Mouse (Mus musculus) intestine, embryonic 15.5 days (tissue): ENCODE measurements around the gene Agl. TPM values are rescaled to one million over a fixed set of nuclear protein-coding genes. Genes with fewer than 3 reads are reported as not detected.
"Not testable (repeated sequence)": the region's sequence is repeated elsewhere in the genome, so short reads cannot be mapped to it uniquely, and the experiment has no call there.

Source experiments
- ATAC-seq: fragments of 200-750 bp; cut with Nextera tagmentation; 2 replicates; pipeline ENCODE4 v1.8.0; 2017; ENCODE audit warnings: moderate TSS enrichment, moderate library complexity
- H3K27ac ChIP-seq: fragments of 300-500 bp; sonication (generic); 2 replicates; pipeline ENCODE4 v1.5.1; 2015; ENCODE audit warnings: mild to moderate bottlenecking, inconsistent platforms
- H3K27me3 ChIP-seq: fragments of 300-500 bp; sonication (generic); replicated peaks from 2 replicates; pipeline ENCODE4 v1.6.1; 2015; ENCODE audit warnings: inconsistent platforms
- H3K36me3 ChIP-seq: fragments of 300-500 bp; sonication (generic); 2 replicates; pipeline ENCODE4 v1.6.1; 2015; ENCODE audit warnings: inconsistent platforms
- H3K4me1 ChIP-seq: fragments of 300-500 bp; sonication (generic); replicated peaks from 2 replicates; pipeline ENCODE4 v1.6.1; 2015; ENCODE audit warnings: inconsistent platforms
- H3K4me2 ChIP-seq: fragments of 300-500 bp; sonication (generic); replicated peaks from 2 replicates; pipeline ENCODE4 v1.6.1; 2015; ENCODE audit warnings: mild to moderate bottlenecking, inconsistent platforms
- H3K4me3 ChIP-seq: fragments of 300-500 bp; sonication (generic); replicated peaks from 2 replicates; pipeline ENCODE4 v1.5.1; 2015; ENCODE audit warnings: inconsistent platforms
- H3K9ac ChIP-seq: fragments of 300-500 bp; sonication (generic); 2 replicates; pipeline ENCODE4 v1.6.1; 2015; ENCODE audit warnings: inconsistent platforms
- H3K9me3 ChIP-seq: fragments of 300-500 bp; sonication (generic); 2 replicates; pipeline ENCODE4 v1.6.1; 2016; ENCODE audit warnings: inconsistent platforms
- WGBS: fragments of 180-500 bp; shearing (Covaris S2); methylation state at CpG from one replicate; pipeline ENCODE4 v1.1.7; 2015; 5-methylcytosine and 5-hydroxymethylcytosine counted together
- polyA plus RNA-seq: library from polyadenylated mRNA; unstranded; fragments of >200 nt; fragmentation: Nextera tagmentation; extraction: Ambion mirVana; gene quantifications from 2 replicates; pipeline ENCODE4 v1.2.1, GENCODE M21; 2015

The Agl gene
- polyA plus RNA-seq, 1 experiment from 2014 or later: 12.1 TPM

GRCm38 (mm10) chr3:116776961-116777360, 31.0 kb downstream of the Agl start:
- Histone ChIP-seq H3K27me3 (no peaks in the 10 kb centered on the region), H3K4me1 (no peaks in the 10 kb centered on the region), H3K9me3 (no peaks in the 10 kb centered on the region), H3K4me2 (no peak overlapping the region), H3K36me3 (peaks cover 3% of the 10 kb centered on the region; the same call in 1 of the 2 replicates), H3K27ac (no peak overlapping the region), H3K4me3 (no peak overlapping the region), H3K9ac (no peak overlapping the region)
- ATAC-seq: no peak
- WGBS: 79% methylated on average over 2 of the region's 2 CpGs

GRCm38 (mm10) chr3:116773836-116774235, 34.1 kb downstream of the Agl start:
- Histone ChIP-seq H3K36me3 (0 out of 2 replicates have a peak, but pooled peaks cover 5% of the 10 kb centered on the region), H3K4me3 (no peak overlapping the region), H3K27me3 (no peaks in the 10 kb centered on the region), H3K9ac (no peak overlapping the region), H3K27ac (no peak overlapping the region), H3K9me3 (no peaks in the 10 kb centered on the region), H3K4me1 (no peaks in the 10 kb centered on the region), H3K4me2 (no peak overlapping the region)
- no peak for ATAC-seq
- WGBS: 83% methylated on average over 12 of the region's 12 CpGs

- H3K4me1 ChIP-seq: no peaks in the 10 kb centered on the region
- H3K4me2 ChIP-seq: no peak overlapping the region
- no peak for ATAC-seq
- H3K27ac ChIP-seq: no peak overlapping the region
- 0 out of 2 replicates have a peak, but pooled peaks cover 5% of the 10 kb centered on the region for H3K36me3 ChIP-seq
- H3K9me3 ChIP-seq: no peaks in the 10 kb centered on the region
- no peak overlapping the region for H3K9ac ChIP-seq
- H3K4me3 ChIP-seq: no peak overlapping the region
- WGBS: 79% methylated on average over 2 of the region's 2 CpGs
- no peaks in the 10 kb centered on the region for H3K27me3 ChIP-seq
Observed at GRCm38 (mm10) chr3:116771597-116771996, 36.4 kb downstream of the Agl start.

- WGBS: 88% methylated on average over 7 of the region's 7 CpGs
- not testable (repeated sequence) for H3K36me3 ChIP-seq, ATAC-seq, H3K27ac ChIP-seq, H3K9me3 ChIP-seq, H3K9ac ChIP-seq, H3K27me3 ChIP-seq, H3K4me2 ChIP-seq, H3K4me3 ChIP-seq, H3K4me1 ChIP-seq
Observed at GRCm38 (mm10) chr3:116766963-116767362, 41.0 kb downstream of the Agl start.

- WGBS: 90% methylated on average over 8 of the region's 8 CpGs
- no peak overlapping the region for H3K4me2 ChIP-seq
- H3K9ac ChIP-seq: no peak overlapping the region
- no peak overlapping the region for H3K27ac ChIP-seq
- no peak overlapping the region for H3K4me3 ChIP-seq
- peaks cover 13% of the 10 kb centered on the region for H3K36me3 ChIP-seq
- ATAC-seq: no peak
- no peaks in the 10 kb centered on the region for H3K27me3 ChIP-seq
- H3K9me3 ChIP-seq: no peaks in the 10 kb centered on the region
- H3K4me1 ChIP-seq: no peaks in the 10 kb centered on the region
Observed at GRCm38 (mm10) chr3:116752818-116753217, 55.1 kb downstream of the Agl start.

- no peaks in the 10 kb centered on the region for H3K27me3 ChIP-seq
- WGBS: 89% methylated on average over 4 of the region's 4 CpGs
- H3K4me2 ChIP-seq: no peak overlapping the region
- peak; percentile 65 for ATAC-seq
- H3K4me1 ChIP-seq: no peaks in the 10 kb centered on the region
- no peaks in the 10 kb centered on the region for H3K9me3 ChIP-seq
- H3K36me3 ChIP-seq: peaks cover 6% of the 10 kb centered on the region
- no peak overlapping the region for H3K9ac ChIP-seq
- H3K27ac ChIP-seq: no peak overlapping the region
- no peak overlapping the region for H3K4me3 ChIP-seq
Observed at GRCm38 (mm10) chr3:116751191-116751860, 56.6 kb downstream of the Agl start.

- Histone ChIP-seq H3K4me3 (no peak overlapping the region), H3K4me1 (no peaks in the 10 kb centered on the region), H3K9me3 (no peaks in the 10 kb centered on the region), H3K4me2 (no peak overlapping the region), H3K9ac (no peak overlapping the region), H3K36me3 (peaks cover 11% of the 10 kb centered on the region), H3K27me3 (no peaks in the 10 kb centered on the region), H3K27ac (no peak overlapping the region)
- 0 out of 2 replicates have a peak, but pooled peaks have one; percentile 17 for ATAC-seq
- 62% methylated on average over 8 of the region's 8 CpGs for WGBS
Observed at GRCm38 (mm10) chr3:116748391-116749170, 59.4 kb downstream of the Agl start.

- not testable (repeated sequence) for H3K4me1 ChIP-seq, H3K9me3 ChIP-seq, H3K4me3 ChIP-seq, H3K36me3 ChIP-seq, H3K27me3 ChIP-seq, H3K27ac ChIP-seq, ATAC-seq, H3K4me2 ChIP-seq, H3K9ac ChIP-seq
- 91% methylated on average over 7 of the region's 7 CpGs for WGBS
Observed at GRCm38 (mm10) chr3:116747648-116748047, 60.3 kb downstream of the Agl start.

GRCm38 (mm10) chr3:116740963-116741362, 67.0 kb downstream of the Agl start:
- H3K36me3 ChIP-seq: 0 out of 2 replicates have a peak, but pooled peaks cover 5% of the 10 kb centered on the region
- H3K27me3 ChIP-seq: no peaks in the 10 kb centered on the region
- H3K4me1 ChIP-seq: no peaks in the 10 kb centered on the region
- H3K27ac ChIP-seq: no peak overlapping the region
- WGBS: 77% methylated on average over 9 of the region's 9 CpGs
- H3K9ac ChIP-seq: no peak overlapping the region
- no peak overlapping the region for H3K4me2 ChIP-seq
- no peak for ATAC-seq
- H3K4me3 ChIP-seq: no peak overlapping the region
- H3K9me3 ChIP-seq: no peaks in the 10 kb centered on the region

GRCm38 (mm10) chr3:116740106-116740505, 67.9 kb downstream of the Agl start:
- Histone ChIP-seq H3K36me3 (0 out of 2 replicates have a peak, but pooled peaks cover 5% of the 10 kb centered on the region), H3K9ac (no peak overlapping the region), H3K9me3 (no peaks in the 10 kb centered on the region), H3K4me3 (no peak overlapping the region), H3K4me2 (no peak overlapping the region), H3K27me3 (no peaks in the 10 kb centered on the region), H3K4me1 (no peaks in the 10 kb centered on the region), H3K27ac (no peak overlapping the region)
- ATAC-seq: no peak
- WGBS: 55% methylated on average over 5 of the region's 5 CpGs

- WGBS: 75% methylated on average over 8 of the region's 8 CpGs
- Histone ChIP-seq H3K27me3 (no peaks in the 10 kb centered on the region), H3K9ac (no peak overlapping the region), H3K4me1 (no peaks in the 10 kb centered on the region), H3K4me3 (no peak overlapping the region), H3K4me2 (no peak overlapping the region), H3K27ac (no peak overlapping the region), H3K9me3 (no peaks in the 10 kb centered on the region), H3K36me3 (no peaks in the 10 kb centered on the region)
- ATAC-seq: no peak
Observed at GRCm38 (mm10) chr3:116737326-116737731, 70.6 kb downstream of the Agl start.

GRCm38 (mm10) chr3:116729483-116730174, 78.3 kb downstream of the Agl start:
- Histone ChIP-seq H3K36me3 (no peaks in the 10 kb centered on the region), H3K4me1 (peaks cover 2% of the 10 kb centered on the region; the same call in 1 of the 2 replicates), H3K27ac (no peak overlapping the region), H3K9me3 (no peaks in the 10 kb centered on the region), H3K4me2 (no peak overlapping the region), H3K4me3 (no peak overlapping the region), H3K9ac (no peak overlapping the region), H3K27me3 (no peaks in the 10 kb centered on the region)
- WGBS: 68% methylated on average over 2 of the region's 2 CpGs
- no peak for ATAC-seq
